Mouse (Mus musculus): ENCODE data around the gene Cpm. TPM values are rescaled to one million over a fixed set of nuclear protein-coding genes. Genes with fewer than 3 reads are reported as not detected.
"Not testable (repeated sequence)": the region's sequence is repeated elsewhere in the genome, so short reads cannot be mapped to it uniquely, and the experiment has no call there.

Gene Cpm
- polyA plus RNA-seq, 1 experiment from 2014 or later, result 6.2 TPM

DNA sequence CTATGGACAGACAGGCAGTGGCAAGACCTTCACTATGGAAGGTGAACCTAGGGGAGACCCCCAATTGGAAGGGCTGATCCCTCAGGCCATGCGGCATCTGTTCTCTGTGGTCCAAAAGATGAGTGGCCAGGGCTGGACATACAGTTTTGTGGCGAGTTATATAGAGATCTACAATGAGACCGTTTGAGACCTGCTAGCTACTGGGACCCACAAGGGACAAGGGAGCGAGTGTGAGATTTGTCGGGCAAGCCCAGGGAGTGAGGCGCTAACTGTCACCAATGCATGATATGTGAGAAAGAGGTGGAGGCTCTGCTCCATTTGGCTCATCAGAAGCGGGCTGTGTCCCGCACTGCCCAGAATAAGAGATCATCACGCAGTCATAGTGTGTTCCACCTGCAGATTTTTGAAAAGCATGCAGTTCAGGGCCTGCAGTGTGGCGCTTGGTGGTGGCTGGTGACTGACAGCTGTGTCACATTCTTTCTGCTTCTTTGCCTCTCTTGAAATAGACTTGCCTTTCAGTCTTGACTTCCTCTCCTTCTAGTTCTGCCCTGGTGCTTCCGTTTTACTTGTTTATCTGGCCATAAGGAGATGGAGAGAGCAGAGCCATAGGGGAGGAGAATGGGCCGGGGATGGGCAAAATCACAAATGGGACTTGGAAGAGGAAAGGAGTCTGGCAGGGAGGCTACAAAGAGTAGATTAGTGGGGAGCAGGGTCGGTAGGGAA is 33.7 kb upstream of the Cpm start:
- Histone ChIP-seq H3K27me3 (no peaks in the 10 kb centered on the region), H3K27ac (replicated peaks) (no peak overlapping the region), H3K9ac (no peak overlapping the region), H3K4me3 (no peak overlapping the region), H3K4me2 (no peak overlapping the region), H3K4me1 (replicated peaks) (no peaks in the 10 kb centered on the region), H3K9me3 (no peaks in the 10 kb centered on the region), H3K36me3 (no peaks in the 10 kb centered on the region)
- WGBS, result 81% methylated on average over 13 of the region's 13 CpGs
- ATAC-seq (ENCODE audit: low read depth), result no peak

DNA sequence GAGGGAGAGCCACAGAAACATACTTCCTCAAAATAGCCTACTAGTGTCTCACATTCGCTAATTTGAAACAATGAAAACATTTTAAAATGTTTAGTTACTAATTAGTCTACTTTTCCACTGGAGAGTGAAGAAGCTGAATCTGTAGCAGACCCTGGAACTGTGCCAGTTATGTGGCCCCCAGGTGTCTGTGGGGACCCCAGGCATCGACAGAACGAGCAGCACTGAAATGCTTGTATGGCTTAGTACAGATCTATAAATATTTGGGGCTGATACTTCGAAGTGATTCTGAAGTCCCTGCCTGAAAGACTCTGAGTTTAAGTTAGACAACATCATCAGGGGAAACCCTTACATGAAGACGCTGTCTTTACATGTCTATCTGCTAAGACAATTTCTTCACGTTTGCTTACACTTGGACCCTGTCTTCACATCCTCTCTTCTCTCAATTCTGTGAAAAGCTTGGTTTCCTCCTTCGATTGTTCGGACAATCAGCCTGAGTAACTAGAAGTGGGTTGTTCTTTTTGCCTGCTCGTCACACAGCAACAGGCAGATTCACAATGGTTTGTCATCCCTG is 33.0 kb upstream of the Cpm start:
- H3K9ac ChIP-seq, result no peak overlapping the region
- no peak overlapping the region for H3K4me2 ChIP-seq
- no peaks in the 10 kb centered on the region for H3K9me3 ChIP-seq
- no peak overlapping the region for H3K27ac ChIP-seq (replicated peaks)
- H3K36me3 ChIP-seq, result no peaks in the 10 kb centered on the region
- H3K27me3 ChIP-seq, result no peaks in the 10 kb centered on the region
- WGBS, result 87% methylated on average over 9 of the region's 9 CpGs
- no peaks in the 10 kb centered on the region for H3K4me1 ChIP-seq (replicated peaks)
- no peak for ATAC-seq (ENCODE audit: low read depth)
- no peak overlapping the region for H3K4me3 ChIP-seq

DNA sequence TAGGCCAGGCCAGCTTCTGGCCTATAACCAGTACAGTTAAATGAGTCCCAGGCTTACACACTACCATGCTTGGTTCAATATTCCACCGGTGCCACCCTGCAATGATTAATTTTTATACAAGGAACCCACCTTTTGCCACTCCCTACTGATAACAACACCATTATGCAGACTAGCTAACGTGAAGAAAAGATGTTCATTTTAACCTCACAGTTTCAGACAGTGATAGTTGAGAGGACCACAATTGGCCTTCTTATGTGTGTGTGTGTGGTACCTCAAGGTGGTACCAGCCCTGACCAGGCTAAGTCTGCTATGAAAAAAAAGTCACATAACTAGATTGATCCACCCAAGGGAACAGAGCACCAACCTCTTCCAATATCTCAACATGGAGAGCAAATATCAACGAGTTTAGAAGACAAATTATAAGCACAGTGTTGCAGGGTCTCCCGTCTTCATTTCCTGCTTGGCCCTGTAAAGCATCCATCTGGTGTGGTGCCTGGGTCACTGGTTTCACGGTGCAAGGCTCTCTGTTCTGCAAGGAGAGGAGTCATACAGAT is 32.5 kb upstream of the Cpm start:
- Histone ChIP-seq H3K9me3 (no peaks in the 10 kb centered on the region), H3K4me3 (no peak overlapping the region), H3K9ac (no peak overlapping the region), H3K4me2 (no peak overlapping the region), H3K4me1 (replicated peaks) (no peaks in the 10 kb centered on the region), H3K36me3 (no peaks in the 10 kb centered on the region), H3K27me3 (no peaks in the 10 kb centered on the region), H3K27ac (replicated peaks) (no peak overlapping the region)
- WGBS, result 85% methylated on average over 5 of the region's 5 CpGs
- ATAC-seq (ENCODE audit: low read depth), result no peak

DNA sequence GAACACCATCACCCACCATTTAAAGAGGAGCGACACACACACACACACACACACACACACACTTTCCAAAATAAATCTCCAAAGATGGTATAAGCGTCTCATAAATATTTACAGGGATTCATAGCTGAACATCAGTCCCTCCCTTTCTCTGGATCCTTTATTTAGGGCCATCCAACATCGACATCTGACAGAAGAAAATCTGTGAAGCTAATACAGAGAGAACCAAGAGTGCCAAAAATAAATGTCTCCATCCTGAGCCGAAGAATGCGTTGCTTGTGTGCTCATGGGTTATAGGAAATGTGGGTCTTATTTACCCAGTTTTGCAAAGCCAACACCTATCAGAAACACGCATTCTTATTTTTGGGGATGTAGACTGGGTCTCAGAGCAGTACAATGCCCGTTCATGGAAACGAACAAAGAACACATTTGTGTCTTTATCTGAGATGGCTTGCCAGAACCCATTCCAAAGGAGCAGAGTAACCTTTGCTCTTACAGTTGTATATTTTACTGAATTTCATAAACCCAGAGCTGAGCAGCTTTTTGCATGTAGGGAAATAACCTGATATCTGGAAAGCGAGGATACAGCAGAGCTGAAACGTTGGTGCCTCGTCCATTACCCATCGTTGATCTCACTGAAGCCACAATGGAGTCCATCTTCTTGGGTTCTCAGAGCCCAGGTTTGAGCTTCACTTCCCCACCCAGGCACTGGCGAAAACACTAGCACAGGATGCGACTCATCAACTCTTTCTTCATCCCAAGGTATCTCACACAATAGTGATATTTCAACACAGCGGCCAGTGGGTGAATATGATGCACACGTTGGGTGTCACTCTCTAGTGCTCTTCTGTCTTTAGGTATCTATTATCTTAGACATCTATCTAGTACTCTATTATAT is 31.7 kb upstream of the Cpm start:
- not testable (repeated sequence) for H3K4me1 ChIP-seq (replicated peaks); H3K9me3 ChIP-seq; H3K4me3 ChIP-seq; H3K4me2 ChIP-seq; H3K27me3 ChIP-seq; H3K27ac ChIP-seq (replicated peaks); H3K9ac ChIP-seq; ATAC-seq (ENCODE audit: low read depth); H3K36me3 ChIP-seq
- WGBS, result 91% methylated on average over 16 of the region's 16 CpGs

DNA sequence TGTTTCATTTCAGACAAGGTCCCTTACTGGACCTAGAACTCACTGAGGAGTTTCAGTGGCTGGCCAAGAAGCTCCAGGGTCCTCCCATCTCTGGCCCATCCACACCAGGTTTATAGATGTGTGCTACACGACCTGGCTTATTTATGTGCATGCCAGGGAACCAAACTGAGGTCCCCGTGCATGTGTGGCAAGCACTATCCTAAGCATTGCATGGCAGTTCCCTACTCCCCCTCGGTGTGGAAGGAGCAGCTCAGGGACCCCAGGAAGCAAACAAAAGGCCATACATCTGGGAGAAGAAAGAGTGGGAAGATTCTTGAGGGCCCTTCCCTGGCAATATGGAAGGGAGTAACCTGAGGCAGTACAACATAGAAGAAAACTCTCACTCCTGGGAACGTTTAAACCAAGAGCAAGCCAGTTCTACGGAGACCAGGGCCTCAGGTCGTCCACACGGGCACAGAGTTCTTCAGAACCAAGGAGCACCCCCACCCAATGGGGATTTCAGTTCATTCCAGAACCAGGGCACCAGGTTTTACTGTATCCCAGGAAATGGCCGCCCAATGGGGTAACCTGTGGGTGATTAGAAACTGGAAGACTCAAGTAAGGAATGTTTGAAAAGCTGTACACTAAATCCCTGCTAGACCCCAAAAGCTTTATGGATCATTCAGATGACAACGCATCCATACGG is 30.9 kb upstream of the Cpm start:
- ATAC-seq (ENCODE audit: low read depth), result no peak
- Histone ChIP-seq H3K4me3 (no peak overlapping the region), H3K9ac (no peak overlapping the region), H3K27me3 (no peaks in the 10 kb centered on the region), H3K4me2 (no peak overlapping the region), H3K36me3 (no peaks in the 10 kb centered on the region), H3K9me3 (no peaks in the 10 kb centered on the region), H3K27ac (replicated peaks) (no peak overlapping the region), H3K4me1 (replicated peaks) (no peaks in the 10 kb centered on the region)
- WGBS, result 86% methylated on average over 10 of the region's 10 CpGs

DNA sequence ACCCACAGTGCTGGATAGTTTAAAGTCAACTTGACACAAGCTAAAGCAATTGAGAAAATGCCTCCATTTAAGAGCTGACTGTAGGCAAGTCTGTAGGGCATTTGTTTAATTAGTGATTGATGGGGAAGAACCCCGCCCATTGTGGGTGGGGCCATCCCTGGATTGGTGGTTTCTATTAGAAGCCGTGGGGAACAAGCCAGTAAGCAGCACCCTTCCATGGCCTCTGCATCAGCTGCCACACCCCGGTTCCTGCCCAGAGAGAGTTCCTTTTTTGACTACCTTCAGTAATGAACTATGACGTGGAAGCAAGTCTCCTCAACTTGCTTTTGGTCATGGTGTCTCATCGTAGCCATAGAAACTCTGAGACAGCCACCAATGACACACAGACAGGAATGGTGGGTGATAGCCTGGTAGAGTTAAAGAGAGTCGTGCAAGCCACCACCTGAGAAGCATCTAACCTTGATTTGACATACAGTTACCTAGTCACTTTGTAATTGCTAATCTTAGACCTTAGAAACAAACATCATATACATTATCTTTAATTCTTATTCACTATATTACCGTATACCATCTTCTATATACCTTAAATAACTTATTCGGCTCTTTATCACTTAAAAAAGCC is 30.2 kb upstream of the Cpm start:
- not testable (repeated sequence) for H3K4me2 ChIP-seq, H3K9ac ChIP-seq
- WGBS, result 89% methylated on average over 8 of the region's 8 CpGs

DNA sequence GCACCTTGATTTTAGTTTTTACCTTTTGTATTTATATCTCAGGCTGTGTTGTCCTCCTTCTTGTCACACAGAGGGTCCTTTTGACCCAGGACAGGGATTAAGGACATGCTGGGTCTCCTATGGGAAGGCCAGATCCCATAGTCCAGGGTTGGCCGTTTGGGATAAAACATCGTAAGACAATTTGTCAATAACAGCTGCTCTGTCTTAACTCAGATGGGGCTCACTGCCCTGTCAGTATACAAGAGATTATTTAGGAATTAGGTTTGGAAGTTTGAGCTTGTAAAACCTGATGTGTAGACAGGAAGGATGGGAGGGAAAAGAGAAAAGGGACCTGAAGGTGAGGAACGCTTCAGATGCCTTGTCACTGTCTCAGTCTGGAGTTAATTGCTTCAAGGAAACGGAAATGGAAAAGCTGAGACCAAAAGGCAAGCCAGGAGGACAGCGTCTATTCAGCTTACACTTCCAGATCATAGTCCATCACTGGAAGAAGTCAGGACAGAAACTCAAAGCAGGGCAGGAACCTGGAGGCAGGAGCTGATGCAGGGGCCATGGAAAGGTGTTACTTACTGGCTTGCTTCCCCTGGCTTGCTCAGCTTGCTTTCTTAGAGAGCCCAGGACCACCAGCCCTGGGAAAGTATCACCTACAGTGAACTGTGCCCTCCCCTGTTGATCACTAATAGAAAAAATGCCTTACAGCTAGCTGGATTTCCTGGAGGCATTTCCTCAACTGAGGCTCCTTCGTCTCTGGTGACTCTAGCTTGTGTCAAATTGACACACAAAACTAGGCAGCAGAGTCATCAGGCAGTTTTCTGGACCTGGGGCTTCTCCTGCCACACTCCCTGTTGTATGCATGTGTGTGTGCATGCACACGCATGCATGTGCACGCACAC is 27.9 kb upstream of the Cpm start:
- WGBS, result 78% methylated on average over 8 of the region's 8 CpGs

More for the DNA sequence above, 30.2 kb upstream of the Cpm start:
- H3K4me3 ChIP-seq; H3K27me3 ChIP-seq; ATAC-seq (ENCODE audit: low read depth); H3K4me1 ChIP-seq (replicated peaks); H3K27ac ChIP-seq (replicated peaks); H3K9me3 ChIP-seq; H3K36me3 ChIP-seq: not testable (repeated sequence)

DNA sequence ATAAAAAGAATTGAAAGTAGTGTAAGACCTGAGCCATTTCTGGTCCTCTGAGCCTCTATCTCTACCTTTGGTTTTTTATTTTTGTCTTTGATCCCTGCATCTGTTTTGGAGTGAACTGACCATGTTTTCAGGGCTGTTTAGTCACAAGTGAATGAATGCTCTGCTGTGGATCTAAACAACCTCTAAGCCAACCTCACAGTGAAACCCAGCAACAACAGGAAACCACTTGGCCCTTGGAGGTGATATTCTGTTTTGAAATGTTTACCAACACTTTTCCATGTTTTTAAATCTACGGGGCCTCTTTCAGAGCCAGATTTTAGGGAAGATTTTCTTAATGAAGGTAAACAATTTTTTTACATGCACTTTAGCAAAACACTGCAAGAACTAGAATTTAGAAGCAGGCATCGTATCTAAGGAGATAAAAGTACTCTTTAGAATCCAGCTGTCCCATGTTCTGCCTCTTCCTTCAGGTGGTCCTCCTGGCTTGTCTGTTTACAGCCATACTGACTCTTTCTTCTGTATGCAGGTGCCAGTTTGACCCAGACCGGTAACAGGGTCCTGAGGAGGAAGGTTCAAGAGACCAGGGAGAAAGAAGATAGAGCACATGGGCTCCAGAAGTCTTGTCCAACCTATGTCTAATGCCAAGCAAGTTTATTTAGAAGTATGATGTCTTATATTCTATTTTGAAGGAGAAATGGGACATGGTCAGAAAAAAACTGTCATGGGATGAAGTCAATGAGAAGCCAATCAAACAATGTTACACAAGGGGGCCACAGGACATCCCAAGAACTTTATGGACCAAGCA is 26.8 kb upstream of the Cpm start:
- WGBS, result 96% methylated on average over 3 of the region's 3 CpGs
- Histone ChIP-seq H3K27me3 (no peaks in the 10 kb centered on the region), H3K27ac (replicated peaks) (no peak overlapping the region), H3K9ac (no peak overlapping the region), H3K4me3 (no peak overlapping the region), H3K4me1 (replicated peaks) (no peaks in the 10 kb centered on the region), H3K9me3 (no peaks in the 10 kb centered on the region), H3K4me2 (no peak overlapping the region), H3K36me3 (no peaks in the 10 kb centered on the region)
- ATAC-seq (ENCODE audit: low read depth), result no peak

More for the DNA sequence above, 27.9 kb upstream of the Cpm start:
- H3K4me3 ChIP-seq, result no peak overlapping the region
- H3K4me2 ChIP-seq, result no peak overlapping the region
- no peaks in the 10 kb centered on the region for H3K9me3 ChIP-seq
- no peak overlapping the region for H3K9ac ChIP-seq
- ATAC-seq (ENCODE audit: low read depth), result no peak
- H3K27ac ChIP-seq (replicated peaks), result no peak overlapping the region
- H3K4me1 ChIP-seq (replicated peaks), result no peaks in the 10 kb centered on the region
- no peaks in the 10 kb centered on the region for H3K27me3 ChIP-seq
- H3K36me3 ChIP-seq, result no peaks in the 10 kb centered on the region

DNA sequence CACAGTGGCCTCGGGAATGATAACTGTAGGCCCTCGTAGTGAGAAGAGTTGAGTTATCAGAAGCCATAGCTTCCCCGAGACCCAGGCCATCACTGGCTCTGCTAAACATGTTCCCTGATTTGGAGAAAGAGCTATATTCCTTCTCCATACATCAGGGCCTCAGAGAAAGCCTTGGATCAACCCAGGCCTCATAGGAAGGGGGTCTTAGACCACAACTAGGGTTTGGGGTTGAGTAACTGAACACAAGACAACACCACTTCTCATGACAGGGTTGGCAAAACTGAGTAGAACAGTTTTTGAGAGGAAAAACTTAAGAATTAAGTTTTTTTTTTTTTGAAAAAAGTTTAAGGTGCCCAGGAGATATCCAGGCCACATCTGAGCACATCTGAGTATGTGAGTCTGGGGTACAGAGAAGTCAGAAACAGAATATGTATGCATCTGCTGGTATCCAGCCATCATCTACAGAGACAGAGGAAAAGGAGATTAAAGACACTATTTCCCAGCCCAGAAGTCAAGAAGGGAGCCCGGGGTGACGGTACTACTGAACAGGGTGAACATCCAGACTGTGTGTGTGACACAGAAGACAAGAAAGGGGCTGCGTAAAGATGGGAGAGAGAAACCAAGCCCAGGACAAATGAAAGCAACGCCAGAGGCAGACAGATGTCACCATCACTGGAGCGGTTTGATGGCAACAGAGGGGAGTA is 26.0 kb upstream of the Cpm start:
- no peak overlapping the region for H3K9ac ChIP-seq
- no peaks in the 10 kb centered on the region for H3K36me3 ChIP-seq
- H3K4me1 ChIP-seq (replicated peaks), result no peaks in the 10 kb centered on the region
- no peak overlapping the region for H3K4me2 ChIP-seq
- no peaks in the 10 kb centered on the region for H3K9me3 ChIP-seq
- H3K4me3 ChIP-seq, result no peak overlapping the region
- ATAC-seq (ENCODE audit: low read depth), result no peak
- WGBS, result 83% methylated on average over 8 of the region's 8 CpGs
- no peak overlapping the region for H3K27ac ChIP-seq (replicated peaks)
- H3K27me3 ChIP-seq, result no peaks in the 10 kb centered on the region
